Mouse (Mus musculus) c-Kit-positive CD71-negative TER-119-negative erythroid progenitor cells, embryonic 14.5 days (primary cell): ENCODE data around the gene Gm49354.
"Not testable (repeated sequence)": the region's sequence is repeated elsewhere in the genome, so short reads cannot be mapped to it uniquely, and the experiment has no call there.

Experiments used
- DNase-seq: peaks from one replicate; pipeline ENCODE4 v3.0.0-alpha.2; 2013; ENCODE audit warnings: low read depth

Gm49354 gene

GRCm38 (mm10) chr13:59766786-59767515 is 15.1 kb downstream of the Gm49354 start:
- DNase-seq, result no peak

- DNase-seq, result no peak
Observed at GRCm38 (mm10) chr13:59762791-59763190, 19.3 kb downstream of the Gm49354 start.

- no peak for DNase-seq
Observed at GRCm38 (mm10) chr13:59756906-59757305, 25.1 kb downstream of the Gm49354 start.

GRCm38 (mm10) chr13:59750310-59750709 is 31.7 kb downstream of the Gm49354 start:
- no peak for DNase-seq

GRCm38 (mm10) chr13:59746711-59747110 is 35.3 kb downstream of the Gm49354 start, which contains the start of gene 1700014D04Rik:
TSS of gene 1700014D04Rik (minus strand) at chr13:59746752.
- DNase-seq, result no peak

GRCm38 (mm10) chr13:59746164-59746563 is 35.9 kb downstream of the Gm49354 start:
- DNase-seq, result no peak

- no peak for DNase-seq
Observed at GRCm38 (mm10) chr13:59745462-59745861, 36.6 kb downstream of the Gm49354 start.

- DNase-seq, result peak; percentile 33
Observed at GRCm38 (mm10) chr13:59741697-59742096, 40.3 kb downstream of the Gm49354 start.

- no peak for DNase-seq
Observed at GRCm38 (mm10) chr13:59741096-59741495, 40.9 kb downstream of the Gm49354 start.

- DNase-seq, result no peak
Observed at GRCm38 (mm10) chr13:59739397-59739796, 42.6 kb downstream of the Gm49354 start.

GRCm38 (mm10) chr13:59738455-59738854 is 43.6 kb downstream of the Gm49354 start:
- DNase-seq, result no peak

- no peak for DNase-seq
Observed at GRCm38 (mm10) chr13:59735190-59735589, 46.9 kb downstream of the Gm49354 start.

GRCm38 (mm10) chr13:59734347-59734746 is 47.7 kb downstream of the Gm49354 start:
- DNase-seq, result not testable (repeated sequence)

GRCm38 (mm10) chr13:59733936-59734335 is 48.1 kb downstream of the Gm49354 start:
- DNase-seq, result no peak

GRCm38 (mm10) chr13:59731652-59732051 is 50.4 kb downstream of the Gm49354 start, which contains the start of gene Spata31d1d:
TSS of gene Spata31d1d (minus strand) at chr13:59731752.
- no peak for DNase-seq

- peak; percentile 85 for DNase-seq
Observed at GRCm38 (mm10) chr13:59728378-59729093, 53.5 kb downstream of the Gm49354 start.

GRCm38 (mm10) chr13:59726139-59726867 is 55.7 kb downstream of the Gm49354 start:
- DNase-seq, result no peak

GRCm38 (mm10) chr13:59722089-59722488 is 60.0 kb downstream of the Gm49354 start:
- DNase-seq, result not testable (repeated sequence)

GRCm38 (mm10) chr13:59719475-59719874 is 62.6 kb downstream of the Gm49354 start:
- no peak for DNase-seq

GRCm38 (mm10) chr13:59718857-59719440 is 63.1 kb downstream of the Gm49354 start:
- DNase-seq, result not testable (repeated sequence)

- DNase-seq, result no peak
Observed at GRCm38 (mm10) chr13:59713710-59714109, 68.3 kb downstream of the Gm49354 start.

- not testable (repeated sequence) for DNase-seq
Observed at GRCm38 (mm10) chr13:59711984-59712383, 70.1 kb downstream of the Gm49354 start, which contains the start of gene Spata31d1b. TSS of gene Spata31d1b (plus strand) at chr13:59712284.
